Mouse (Mus musculus) embryonic facial prominence, embryonic 13.5 days (tissue): ENCODE measurements around the gene Lpin2. TPM values are rescaled to one million over a fixed set of nuclear protein-coding genes. Genes with fewer than 3 reads are reported as not detected.
A peak's percentile ranks its signal among the peaks of the same experiment; 100 is the strongest.

Experiments
- ATAC-seq: fragments of 200-750 bp; cut with Nextera tagmentation; 2 replicates; pipeline ENCODE4 v1.8.0; 2017; ENCODE audit warnings: low read depth; ENCODE audit not compliant: insufficient number of reproducible peaks, insufficient read depth, low FRiP score, low TSS enrichment
- H3K27ac ChIP-seq: fragments of 300-500 bp; sonication (generic); 2 replicates; pipeline ENCODE4 v1.5.1; 2015; ENCODE audit warnings: moderate library complexity, mild to moderate bottlenecking, inconsistent platforms
- H3K27me3 ChIP-seq: fragments of 300-500 bp; sonication (generic); 2 replicates; pipeline ENCODE4 v1.6.1; 2015; ENCODE audit warnings: mild to moderate bottlenecking, inconsistent platforms
- H3K36me3 ChIP-seq: fragments of 300-500 bp; sonication (generic); 2 replicates; pipeline ENCODE4 v1.6.1; 2015; ENCODE audit warnings: mild to moderate bottlenecking, inconsistent platforms
- H3K4me1 ChIP-seq: fragments of 300-500 bp; sonication (generic); 2 replicates; pipeline ENCODE4 v1.6.1; 2015; ENCODE audit warnings: inconsistent platforms
- H3K4me2 ChIP-seq: fragments of 300-500 bp; sonication (generic); 2 replicates; pipeline ENCODE4 v1.6.1; 2015; ENCODE audit warnings: moderate library complexity, mild to moderate bottlenecking, inconsistent platforms
- H3K4me3 ChIP-seq: fragments of 300-500 bp; sonication (generic); 2 replicates; pipeline ENCODE4 v1.5.1; 2015; ENCODE audit warnings: mild to moderate bottlenecking, inconsistent platforms
- H3K9ac ChIP-seq: fragments of 300-500 bp; sonication (generic); 2 replicates; pipeline ENCODE4 v1.6.1; 2015; ENCODE audit warnings: mild to moderate bottlenecking, inconsistent platforms
- H3K9me3 ChIP-seq: fragments of 300-500 bp; sonication (generic); 2 replicates; pipeline ENCODE4 v1.6.1; 2016; ENCODE audit warnings: inconsistent platforms
- WGBS: fragments of 180-500 bp; shearing (Covaris S2); methylation state at CpG from one replicate; pipeline ENCODE4 v1.1.7; 2015; ENCODE audit warnings: mixed read lengths; 5-methylcytosine and 5-hydroxymethylcytosine counted together
- polyA plus RNA-seq: library from polyadenylated mRNA; unstranded; fragments of >200 nt; fragmentation: Nextera tagmentation; extraction: Ambion mirVana; gene quantifications from 2 replicates; pipeline ENCODE4 v1.2.1, GENCODE M21; 2015

Lpin2 gene
- polyA plus RNA-seq, 1 experiment from 2014 or later = 52.2 TPM

DNA sequence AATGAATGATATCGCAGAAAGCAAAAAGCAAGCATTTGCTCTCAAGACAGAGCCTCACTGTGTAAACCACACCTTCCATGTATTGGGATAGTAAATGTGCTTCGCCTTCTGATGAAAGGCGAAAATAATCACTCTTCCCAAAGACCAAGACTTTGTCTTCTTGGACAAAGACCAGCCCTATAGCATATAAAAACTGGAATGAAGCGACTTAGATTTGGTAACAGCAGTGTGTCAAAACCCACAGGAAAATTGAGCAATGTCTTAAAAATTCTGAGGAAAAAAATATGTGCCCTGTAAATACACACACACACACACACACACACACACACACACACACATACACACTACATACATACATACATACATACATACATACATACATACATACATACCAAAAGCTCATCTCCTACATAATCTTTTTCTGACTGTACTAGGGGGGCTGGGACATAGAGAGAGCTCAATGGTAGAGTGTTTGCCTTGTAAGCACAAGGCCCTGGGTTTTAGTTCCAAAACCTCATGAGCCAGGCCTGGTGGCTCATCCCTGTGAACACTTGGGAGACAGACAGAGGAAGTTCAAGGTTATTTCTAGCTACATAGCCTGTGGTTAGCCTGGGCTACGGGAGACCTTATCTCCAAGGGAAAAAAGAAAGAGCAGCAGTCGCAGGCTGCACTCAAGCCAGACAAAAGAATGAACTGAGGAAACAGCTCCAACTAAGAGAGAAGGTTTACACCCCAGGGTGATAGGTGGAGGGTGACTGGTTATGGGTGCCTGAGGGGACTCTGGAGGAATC, 95.5 kb downstream of the Lpin2 start:
- no peak overlapping the region for H3K9ac ChIP-seq
- H3K4me1 ChIP-seq = no peaks in the 10 kb centered on the region
- WGBS = 93% methylated on average over 6 of the region's 6 CpGs
- H3K36me3 ChIP-seq = peaks cover 22% of the 10 kb centered on the region
- no peak overlapping the region for H3K4me3 ChIP-seq
- H3K4me2 ChIP-seq = no peak overlapping the region
- H3K9me3 ChIP-seq = no peaks in the 10 kb centered on the region
- no peaks in the 10 kb centered on the region for H3K27me3 ChIP-seq
- ATAC-seq = no peak
- no peak overlapping the region for H3K27ac ChIP-seq

DNA sequence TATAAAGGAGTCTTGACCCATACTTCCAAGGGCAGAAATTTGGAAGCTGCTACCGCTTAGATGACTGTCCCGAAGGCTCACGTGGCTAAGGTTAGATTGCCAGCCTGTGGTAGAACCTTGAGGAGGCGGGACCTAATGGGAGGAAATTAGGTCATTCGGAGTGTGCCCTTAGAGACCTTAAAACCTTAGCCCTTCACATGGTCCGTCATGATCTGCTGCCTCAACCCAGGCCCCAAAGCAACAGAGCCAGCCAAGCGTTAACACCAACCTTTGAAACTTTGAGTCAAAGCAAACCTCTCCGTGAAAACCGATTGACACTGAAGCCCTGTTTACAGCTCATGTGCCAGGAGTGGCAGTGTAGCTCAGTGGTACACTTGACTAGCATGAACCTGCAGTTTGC, 100.4 kb downstream of the Lpin2 start:
- Histone ChIP-seq H3K4me3 (no peak overlapping the region), H3K27ac (no peak overlapping the region), H3K9me3 (no peaks in the 10 kb centered on the region), H3K4me2 (no peak overlapping the region), H3K4me1 (peaks cover 19% of the 10 kb centered on the region), H3K9ac (no peak overlapping the region), H3K36me3 (no peaks in the 10 kb centered on the region), H3K27me3 (no peaks in the 10 kb centered on the region)
- WGBS = 92% methylated on average over 9 of the region's 9 CpGs
- ATAC-seq = no peak

DNA sequence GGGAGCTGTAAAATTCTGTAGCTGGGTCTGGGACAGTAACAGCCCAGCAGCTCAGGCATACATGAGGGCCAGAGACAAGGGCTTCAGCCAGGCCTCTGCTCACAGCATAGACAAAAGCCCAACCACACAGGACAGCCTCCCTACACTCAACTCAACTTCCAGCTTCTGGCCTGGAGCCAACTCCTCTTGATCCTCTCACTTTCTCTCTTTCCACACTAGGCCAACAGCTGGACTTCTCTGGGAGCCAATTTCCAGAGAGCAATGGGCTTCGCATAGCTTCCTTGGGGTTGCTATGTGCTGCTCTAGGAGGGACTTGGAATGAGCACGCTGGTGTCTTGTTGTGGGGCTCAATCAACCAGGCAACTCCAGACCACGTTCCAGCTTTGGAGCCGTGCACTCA, 100.9 kb downstream of the Lpin2 start:
- H3K4me2 ChIP-seq = no peak overlapping the region
- WGBS = 88% methylated on average over 4 of the region's 4 CpGs
- H3K9me3 ChIP-seq = no peaks in the 10 kb centered on the region
- no peak overlapping the region for H3K27ac ChIP-seq
- H3K27me3 ChIP-seq = no peaks in the 10 kb centered on the region
- no peaks in the 10 kb centered on the region for H3K36me3 ChIP-seq
- no peak for ATAC-seq
- no peak overlapping the region for H3K4me3 ChIP-seq
- H3K4me1 ChIP-seq = peaks cover 19% of the 10 kb centered on the region
- H3K9ac ChIP-seq = no peak overlapping the region

DNA sequence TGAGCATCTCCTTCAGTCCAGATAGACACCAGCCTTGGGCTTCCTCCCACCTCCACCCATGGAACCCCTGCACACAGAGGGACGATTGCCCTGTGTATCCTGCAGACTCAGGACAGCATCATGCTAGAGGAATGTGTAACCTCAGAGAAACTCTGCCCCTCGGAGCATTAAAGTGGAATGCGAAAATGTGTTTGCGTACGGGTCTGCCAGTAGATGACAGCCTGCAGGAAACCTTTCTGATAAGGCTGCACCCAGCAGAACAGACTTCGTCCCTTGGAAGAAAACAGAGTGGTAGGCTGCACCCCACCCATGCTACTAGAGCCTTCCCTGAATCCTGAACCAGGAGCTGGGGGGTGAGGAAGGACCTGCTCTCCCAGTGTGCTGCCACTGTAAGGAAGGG, 102.5 kb downstream of the Lpin2 start:
- Histone ChIP-seq H3K9ac (no peak overlapping the region), H3K27ac (no peak overlapping the region), H3K4me2 (no peak overlapping the region), H3K9me3 (no peaks in the 10 kb centered on the region), H3K4me1 (peaks cover 24% of the 10 kb centered on the region), H3K4me3 (no peak overlapping the region), H3K27me3 (no peaks in the 10 kb centered on the region), H3K36me3 (no peaks in the 10 kb centered on the region)
- no peak for ATAC-seq
- WGBS = 51% methylated on average over 6 of the region's 6 CpGs

DNA sequence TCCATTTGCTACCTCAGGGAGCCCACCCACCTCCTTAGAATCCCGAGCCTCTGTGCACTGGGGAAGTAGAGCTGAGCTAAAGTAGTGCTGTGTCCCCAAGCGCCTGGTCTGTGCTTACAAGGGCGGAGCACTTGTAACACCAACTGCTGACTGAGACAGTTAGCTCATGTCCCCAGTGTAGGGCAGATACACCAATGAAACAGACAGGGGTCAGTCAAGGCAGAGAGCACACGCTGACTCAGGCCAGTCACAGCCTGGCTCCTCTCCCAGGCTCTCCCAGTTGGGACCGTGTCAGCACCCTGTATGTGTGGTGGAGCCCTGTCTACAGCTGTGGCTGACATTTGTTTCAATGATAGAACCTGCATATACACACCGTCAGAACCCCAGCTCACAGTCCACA, 103.6 kb downstream of the Lpin2 start:
- no peaks in the 10 kb centered on the region for H3K27me3 ChIP-seq
- H3K36me3 ChIP-seq = no peaks in the 10 kb centered on the region
- H3K4me2 ChIP-seq = no peak overlapping the region
- no peak overlapping the region for H3K4me3 ChIP-seq
- no peak for ATAC-seq
- 72% methylated on average over 6 of the region's 6 CpGs for WGBS
- H3K4me1 ChIP-seq = peaks cover 34% of the 10 kb centered on the region
- no peak overlapping the region for H3K27ac ChIP-seq
- no peak overlapping the region for H3K9ac ChIP-seq
- H3K9me3 ChIP-seq = no peaks in the 10 kb centered on the region

DNA sequence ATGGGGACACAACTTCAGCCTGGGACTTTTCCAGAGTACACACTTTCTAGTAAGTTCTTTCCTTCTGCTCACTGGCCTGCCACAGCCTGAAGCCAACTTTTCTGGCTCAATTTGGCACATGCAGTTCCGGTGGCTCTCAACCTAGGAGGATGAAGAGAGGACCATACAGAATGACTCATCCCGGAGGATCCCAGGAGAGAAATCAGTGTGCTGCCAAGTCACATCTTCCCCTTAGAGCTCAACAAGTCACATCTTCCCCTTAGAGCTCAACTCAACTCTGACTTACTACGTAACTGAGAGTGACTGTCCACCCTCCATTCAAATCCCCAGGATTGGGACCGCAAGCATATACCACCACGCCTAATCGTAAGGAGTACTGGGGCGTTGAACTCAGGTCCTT, 105.2 kb downstream of the Lpin2 start:
- 93% methylated on average over 7 of the region's 7 CpGs for WGBS
- ATAC-seq = no peak
- Histone ChIP-seq H3K9ac (no peak overlapping the region), H3K4me2 (no peak overlapping the region), H3K4me1 (peaks cover 38% of the 10 kb centered on the region), H3K27ac (no peak overlapping the region), H3K27me3 (no peaks in the 10 kb centered on the region), H3K9me3 (no peaks in the 10 kb centered on the region), H3K36me3 (no peaks in the 10 kb centered on the region), H3K4me3 (no peak overlapping the region)

DNA sequence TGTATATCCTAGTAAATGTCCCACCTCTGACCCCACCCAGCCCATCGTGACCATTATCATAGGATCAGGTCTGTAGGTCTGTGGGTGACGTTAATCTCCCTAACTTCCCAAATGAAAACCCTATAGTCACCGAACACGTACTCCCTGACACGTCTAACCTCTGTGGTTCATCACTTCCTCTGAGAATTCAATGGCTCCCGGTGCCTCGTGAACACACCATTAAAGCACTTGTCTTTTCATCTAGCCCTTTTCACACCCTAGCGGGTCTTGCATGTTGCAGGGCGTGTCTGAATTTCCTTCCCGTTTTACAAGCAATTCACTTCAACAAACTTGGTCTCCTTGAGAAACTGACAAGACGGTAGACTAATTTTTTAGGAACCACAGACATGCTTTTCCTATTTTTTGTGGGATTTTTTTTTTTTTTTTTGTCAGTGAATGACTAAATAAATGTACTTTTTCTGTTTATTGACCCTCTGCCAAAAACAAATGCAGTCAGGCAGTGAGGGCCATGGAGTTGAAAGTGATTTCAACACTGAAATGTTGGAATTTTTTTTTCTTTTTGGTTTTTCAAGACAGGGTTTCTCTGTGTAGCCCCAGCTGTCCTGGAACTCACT, 105.9 kb downstream of the Lpin2 start:
- Histone ChIP-seq H3K9ac (no peak overlapping the region), H3K4me3 (no peak overlapping the region), H3K36me3 (no peaks in the 10 kb centered on the region), H3K27ac (no peak overlapping the region), H3K4me1 (peaks cover 36% of the 10 kb centered on the region), H3K9me3 (no peaks in the 10 kb centered on the region), H3K27me3 (no peaks in the 10 kb centered on the region), H3K4me2 (no peak overlapping the region)
- WGBS = 87% methylated on average over 11 of the region's 11 CpGs
- no peak for ATAC-seq

DNA sequence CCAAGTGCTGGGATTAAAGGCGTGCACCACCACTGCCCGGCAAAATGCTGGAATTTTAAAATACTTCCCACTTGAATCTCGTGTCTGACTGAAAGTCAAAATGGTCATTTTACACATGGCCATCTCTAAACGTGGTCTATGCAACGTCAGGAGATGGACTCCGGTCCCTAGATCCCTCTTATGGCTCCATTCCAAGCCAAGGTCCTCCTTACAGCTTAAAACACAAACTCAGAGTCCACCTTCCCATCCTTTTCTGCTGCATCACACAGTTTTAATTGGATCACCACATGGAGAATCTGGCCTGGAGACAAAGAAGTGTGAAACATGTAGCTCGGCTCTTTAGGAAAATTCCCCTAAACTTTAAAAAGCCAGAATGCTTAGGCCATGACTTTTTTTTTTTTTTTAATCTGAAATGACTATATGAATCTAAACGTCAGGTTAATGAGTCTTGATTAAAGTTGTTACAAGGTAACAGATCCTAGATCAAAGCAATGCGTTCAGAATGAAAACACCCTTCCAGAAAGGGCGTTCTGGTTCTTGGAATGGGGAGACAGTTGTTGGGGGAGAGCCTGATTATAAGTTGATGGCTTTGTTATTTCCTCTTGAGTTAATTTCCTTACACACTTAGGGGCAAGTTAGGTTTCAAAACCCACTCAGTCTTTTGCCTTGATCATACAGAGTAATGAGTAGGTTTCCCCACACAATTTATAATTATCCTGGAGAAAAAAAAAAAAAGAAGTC, 106.6 kb downstream of the Lpin2 start:
- Histone ChIP-seq H3K27ac (no peak overlapping the region), H3K27me3 (no peaks in the 10 kb centered on the region), H3K4me3 (no peak overlapping the region), H3K4me2 (no peak overlapping the region), H3K9ac (no peak overlapping the region), H3K9me3 (no peaks in the 10 kb centered on the region), H3K36me3 (no peaks in the 10 kb centered on the region), H3K4me1 (peaks cover 34% of the 10 kb centered on the region)
- WGBS = 85% methylated on average over 10 of the region's 10 CpGs
- no peak for ATAC-seq

DNA sequence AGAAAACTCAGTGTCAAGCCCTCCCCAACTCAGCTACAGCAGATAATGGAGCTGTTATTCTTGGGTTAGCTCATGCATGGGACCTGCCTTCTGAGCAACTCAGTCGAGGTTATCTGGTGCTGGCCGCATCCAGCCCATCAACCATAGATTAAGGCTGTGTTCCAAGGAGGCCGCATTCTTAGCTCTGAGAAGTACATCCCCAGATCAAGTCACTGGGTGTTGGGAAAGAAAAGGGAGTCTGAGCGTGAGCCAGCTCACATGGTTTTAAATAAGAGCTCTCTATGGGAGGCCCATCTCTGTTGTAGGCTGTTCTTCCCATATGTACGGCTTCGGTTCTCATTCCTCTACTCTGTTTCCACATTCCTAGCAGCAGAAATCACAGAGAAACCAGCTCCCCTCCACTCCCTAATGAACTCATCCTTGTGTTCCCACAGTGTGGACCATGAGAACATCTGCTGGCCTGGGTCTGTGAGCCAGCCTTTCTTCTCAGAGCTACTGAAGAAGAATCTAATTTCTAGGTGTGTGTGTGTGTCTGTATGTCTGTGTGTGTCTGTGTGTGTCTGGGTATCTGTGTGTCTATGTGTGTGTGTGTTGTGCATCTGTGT, 107.3 kb downstream of the Lpin2 start:
- Histone ChIP-seq H3K36me3 (no peaks in the 10 kb centered on the region), H3K27ac (peak overlapping the region; percentile 44; the same call in 1 of the 2 replicates)
- no peak for ATAC-seq

DNA sequence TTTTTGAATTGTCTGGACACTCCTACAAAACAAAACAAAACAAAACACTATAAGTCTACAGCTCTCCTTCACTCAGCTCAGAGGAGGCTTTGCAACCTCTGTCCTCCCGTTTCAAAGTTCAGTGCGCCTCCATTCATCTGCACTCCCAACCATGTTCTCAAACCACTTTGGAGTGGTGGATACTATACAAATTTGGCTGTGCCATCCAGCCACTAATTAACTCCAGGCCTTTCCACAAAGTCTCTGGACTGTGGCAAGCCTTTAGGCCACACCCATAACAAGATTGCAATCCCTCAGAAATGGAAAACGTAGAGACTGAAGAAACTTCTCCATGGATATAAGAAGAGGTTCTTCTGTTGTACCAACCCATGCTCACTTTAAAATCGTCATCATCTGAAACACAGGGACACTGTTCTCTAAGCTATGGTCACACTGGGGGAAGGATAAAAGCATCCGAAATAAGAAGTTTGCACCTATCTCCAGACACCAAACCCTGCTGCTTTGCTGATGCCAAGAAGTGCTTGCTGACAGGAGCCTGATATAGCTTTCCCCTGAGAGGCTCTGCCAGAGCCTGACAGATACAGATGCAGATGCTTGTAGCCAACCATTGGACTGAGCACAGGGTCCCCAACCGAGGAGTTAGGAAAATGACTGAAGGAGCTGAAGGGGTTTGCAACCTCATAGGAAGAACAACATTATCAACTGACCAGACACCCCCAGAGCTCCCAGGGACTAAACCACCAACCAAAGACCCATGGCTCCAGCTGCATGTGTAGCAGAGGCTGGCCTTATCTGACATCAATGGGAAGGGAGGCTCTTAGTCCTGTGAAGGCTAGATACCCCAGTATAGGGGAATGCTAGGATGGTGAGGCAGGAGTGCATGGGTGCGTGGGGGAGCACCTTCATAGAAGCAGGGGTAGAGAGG, 108.4 kb downstream of the Lpin2 start:
- Histone ChIP-seq H3K36me3 (no peaks in the 10 kb centered on the region), H3K9ac (no peak overlapping the region), H3K27ac (no peak overlapping the region), H3K4me3 (no peak overlapping the region), H3K4me1 (peaks cover 23% of the 10 kb centered on the region), H3K27me3 (no peaks in the 10 kb centered on the region), H3K9me3 (no peaks in the 10 kb centered on the region), H3K4me2 (no peak overlapping the region)
- no peak for ATAC-seq
- 64% methylated on average over 7 of the region's 7 CpGs for WGBS

More for the DNA sequence above, 107.3 kb downstream of the Lpin2 start:
- H3K4me2 ChIP-seq = no peak overlapping the region
- H3K9ac ChIP-seq = no peak overlapping the region
- WGBS = 73% methylated on average over 6 of the region's 6 CpGs
- H3K27me3 ChIP-seq = no peaks in the 10 kb centered on the region
- H3K4me3 ChIP-seq = no peak overlapping the region
- H3K4me1 ChIP-seq = peaks cover 32% of the 10 kb centered on the region
- no peaks in the 10 kb centered on the region for H3K9me3 ChIP-seq

DNA sequence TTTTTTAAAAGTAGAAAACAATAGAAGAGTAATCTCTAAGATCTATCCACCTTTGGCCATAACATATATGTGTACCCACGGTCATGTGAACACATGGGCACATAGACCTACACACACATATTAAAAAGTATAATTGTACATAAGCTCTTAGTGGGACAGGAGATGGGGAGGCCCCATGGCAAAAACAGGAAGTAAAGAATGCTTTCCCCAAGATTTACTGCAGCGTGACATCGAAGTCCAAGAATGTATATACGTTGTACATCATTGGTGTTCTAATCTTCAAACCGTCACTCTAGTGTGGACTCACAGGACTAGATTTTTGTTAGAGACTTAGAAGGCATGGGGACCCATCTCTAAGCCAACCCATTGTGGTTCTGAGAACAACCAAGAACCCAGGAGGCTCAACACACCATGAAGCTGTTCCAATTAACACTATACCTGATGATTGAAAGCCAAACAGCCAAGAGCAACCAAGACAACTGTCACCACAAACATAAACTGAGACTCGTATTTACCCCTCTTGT, 109.6 kb downstream of the Lpin2 start:
- no peak overlapping the region for H3K4me3 ChIP-seq
- 90% methylated on average over 6 of the region's 6 CpGs for WGBS
- ATAC-seq = no peak
- H3K9ac ChIP-seq = no peak overlapping the region
- H3K4me2 ChIP-seq = no peak overlapping the region
- H3K27ac ChIP-seq = no peak overlapping the region
- no peaks in the 10 kb centered on the region for H3K36me3 ChIP-seq
- H3K27me3 ChIP-seq = no peaks in the 10 kb centered on the region
- H3K9me3 ChIP-seq = no peaks in the 10 kb centered on the region
- H3K4me1 ChIP-seq = peaks cover 19% of the 10 kb centered on the region
